Mouse (Mus musculus) layer of hippocampus, postnatal 36 days (tissue): Measurements from ENCODE around the gene Fam217b. TPM values are rescaled to one million over a fixed set of nuclear protein-coding genes. Genes with fewer than 3 reads are reported as not detected.

Experiments used
- DNase-seq, 2 experiments: peaks; one replicate each; pipeline ENCODE4 v3.0.0; 2022
- total RNA-seq, 2 experiments: library from RNA; stranded (reverse); gene quantifications; 2 replicates each; pipeline ENCODE4 v1.2.3; 2021

The Fam217b gene
- total RNA-seq, 2 experiments from 2014 or later, result 47.5 to 49.7 TPM

DNA sequence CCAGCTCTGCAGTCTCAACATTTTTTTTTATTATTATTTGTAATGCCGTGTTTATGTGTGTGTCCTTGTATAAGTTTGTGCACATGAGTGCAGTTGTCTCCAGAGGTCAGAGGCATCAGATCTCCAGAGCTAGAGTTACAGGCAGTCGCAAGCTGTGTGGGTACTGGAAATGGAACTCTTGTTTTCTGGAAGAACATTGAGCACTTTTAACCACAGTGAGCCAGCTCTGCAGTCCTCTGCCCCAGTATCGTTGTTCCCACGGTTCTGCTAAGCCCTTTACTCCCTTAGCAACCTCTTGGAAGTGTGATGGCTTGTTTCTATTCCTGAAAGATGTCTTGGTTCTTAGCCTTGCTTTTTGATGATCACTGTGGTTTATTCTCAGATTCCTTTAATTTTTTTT lies 35.1 kb downstream of the Fam217b start:
- DNase-seq, result no peak

DNA sequence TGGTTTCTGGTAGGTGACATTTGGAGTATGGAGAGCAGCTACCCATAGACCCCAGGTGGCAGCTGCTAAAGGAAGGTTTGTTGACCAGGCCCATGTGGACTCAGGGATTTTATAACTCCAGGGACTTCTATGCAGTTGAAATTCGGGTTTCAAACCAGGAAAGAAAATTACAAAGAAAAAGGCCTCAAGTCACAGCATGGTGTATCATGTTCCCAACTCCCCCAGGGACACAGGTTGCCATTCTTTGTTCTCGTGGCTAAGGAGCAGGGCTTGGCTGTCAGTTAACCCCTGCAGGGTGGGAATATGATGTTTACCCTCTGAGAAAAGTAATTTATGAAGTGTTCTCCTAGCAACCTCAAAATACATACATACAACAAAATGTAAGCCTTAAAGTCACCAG lies 35.9 kb downstream of the Fam217b start:
- DNase-seq, result no peak

DNA sequence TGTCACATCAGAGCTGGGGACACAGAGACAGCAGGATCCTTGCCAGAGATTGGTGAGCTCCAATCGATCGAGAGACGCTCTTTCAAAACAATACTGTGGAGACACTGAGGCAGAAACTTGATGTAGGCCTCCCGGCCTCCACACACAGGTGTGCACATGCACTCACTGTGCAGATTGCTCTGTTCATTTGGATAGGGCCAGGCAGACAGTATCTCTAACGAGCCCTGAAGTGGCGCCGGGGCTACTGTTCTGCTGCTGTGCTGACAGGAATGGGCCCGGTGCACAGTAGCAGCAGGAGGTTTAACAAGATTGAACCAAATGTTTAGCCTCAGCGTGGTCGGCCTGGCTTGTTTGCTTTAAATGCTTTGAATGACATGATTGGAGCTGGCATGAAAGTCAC lies 36.6 kb downstream of the Fam217b start:
- DNase-seq, result no peak

- DNase-seq, result peak in 1 of 2 experiments; percentile 4
Measured at GRCm38 (mm10) chr2:178454664-178455516, 40.6 kb downstream of the Fam217b start.

DNA sequence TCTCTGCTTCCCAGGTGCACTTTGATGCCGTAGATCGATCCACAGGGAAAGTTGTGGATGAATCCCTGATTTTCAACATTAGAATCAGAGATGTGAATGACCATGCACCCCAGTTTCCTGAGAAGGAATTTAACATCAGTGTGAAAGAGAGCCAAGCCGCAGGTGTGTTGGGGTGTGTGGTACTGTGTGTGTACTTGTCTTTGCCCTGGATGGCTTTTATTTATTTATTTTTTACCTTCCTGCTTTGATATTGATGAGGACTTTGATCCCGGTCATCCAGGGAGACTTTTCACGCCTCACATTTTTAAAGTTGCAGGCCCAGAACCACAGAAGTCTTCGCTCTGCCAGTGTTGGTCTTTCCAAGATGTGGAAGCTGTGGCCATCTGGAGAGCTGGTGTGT lies 43.1 kb downstream of the Fam217b start:
- DNase-seq, result no peak

GRCm38 (mm10) chr2:178460353-178460752 lies 46.0 kb downstream of the Fam217b start:
- DNase-seq, result no peak

- no peak for DNase-seq
Measured at GRCm38 (mm10) chr2:178471546-178472480, 57.5 kb downstream of the Fam217b start.

- no peak for DNase-seq
Measured at GRCm38 (mm10) chr2:178473916-178474315, 59.6 kb downstream of the Fam217b start.

Other genes starting within 250 kb of the Fam217b start
- 1 to 10 TPM in 1 of 2 experiments, under 1 TPM in 1; 0.67 to 1.1 TPM for gene Sycp2, start 6.8 kb upstream of the Fam217b start, total RNA-seq
- 1 to 10 TPM; 4.6 to 5.9 TPM for gene Ppp1r3d, start 52 bp upstream of the Fam217b start, total RNA-seq
- under 1 TPM in 1 of 2 experiments, not detected in 1; 0.37 TPM for gene Cdh26, start 16.0 kb downstream of the Fam217b start, total RNA-seq